Mouse (Mus musculus): Measurements from ENCODE around the gene Gzmm.

Gzmm gene

DNA sequence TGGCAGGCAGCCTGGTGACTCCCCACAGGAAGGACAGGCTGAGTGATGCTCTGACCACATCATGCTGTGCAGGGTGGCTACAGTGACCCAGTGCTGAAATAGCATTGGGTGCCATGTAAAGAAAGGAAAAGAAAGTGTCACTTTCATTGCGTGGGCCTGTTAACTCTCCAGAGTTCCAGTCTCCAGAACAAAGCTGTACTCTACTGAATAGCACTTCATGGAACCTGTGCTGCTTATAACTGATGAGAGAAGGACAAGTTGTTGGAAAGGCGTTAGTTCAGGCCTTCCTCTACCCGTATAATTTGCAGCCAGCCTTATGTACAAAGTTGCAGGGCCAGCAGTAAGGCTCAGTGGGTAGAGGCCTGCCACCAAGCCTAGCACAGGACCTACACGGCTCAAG lies at the start of gene Gzmm:
Gzmm (plus strand) TSS at position 301 of the 400 bp plus-strand sequence.
- CTCF ChIA-PET = no interaction called here

DNA sequence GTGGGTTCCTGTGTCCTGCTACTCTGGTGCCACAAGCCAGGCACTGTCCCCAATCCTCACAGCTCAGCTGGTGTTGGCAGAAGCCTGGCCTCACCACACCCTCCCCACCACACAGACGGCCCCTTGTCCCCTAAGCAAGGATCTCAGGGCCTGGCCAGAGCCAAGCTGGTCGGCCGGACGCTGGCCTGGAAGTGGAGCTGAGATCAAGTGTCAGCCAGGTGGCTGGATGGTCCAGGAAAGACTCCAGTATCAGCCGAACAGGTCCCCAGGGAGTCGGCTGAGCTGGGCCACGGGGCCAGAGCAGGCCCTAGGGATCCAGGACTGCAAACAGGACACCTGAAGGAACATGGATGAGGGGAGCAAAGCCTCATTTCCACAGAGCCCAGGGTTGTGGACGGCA lies 43.1 kb upstream of the Gzmm start, which contains the start of gene Odf3l2:
Odf3l2 (minus strand) TSS at position 28 of the 400 bp plus-strand sequence.
- CTCF ChIA-PET = no interaction called here

DNA sequence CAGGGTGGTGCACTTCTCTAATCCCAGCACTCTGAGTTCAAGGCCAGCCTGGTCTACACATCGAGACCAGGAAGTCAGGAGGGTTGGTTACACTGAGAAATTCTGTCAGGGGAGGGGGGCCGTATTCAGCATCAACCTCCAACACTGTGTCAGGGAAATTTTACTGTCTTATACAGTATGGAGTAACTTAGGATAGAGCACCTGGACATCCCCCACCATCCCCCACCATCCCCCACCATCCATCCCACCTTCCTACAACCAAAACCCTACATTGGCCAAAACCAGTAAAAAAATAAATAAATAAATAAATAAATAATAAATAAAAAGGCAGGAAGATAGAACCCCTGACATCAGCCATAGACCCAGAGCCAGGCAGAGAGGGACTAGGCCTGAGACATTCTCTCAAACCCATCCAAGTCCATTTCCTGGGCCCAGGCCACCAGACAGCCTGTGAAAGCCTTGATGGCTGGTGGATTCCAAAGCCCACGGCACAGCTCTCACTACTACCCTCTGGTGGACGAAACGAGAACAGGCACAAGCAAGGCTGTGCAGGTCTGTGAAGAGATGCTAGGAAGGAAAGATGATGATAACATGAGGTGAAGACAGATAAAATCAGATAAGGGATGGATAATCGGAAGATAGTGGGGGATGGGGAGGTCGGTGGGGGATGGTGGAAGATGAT lies 39.6 kb upstream of the Gzmm start:
- CTCF ChIA-PET = no interaction called here

DNA sequence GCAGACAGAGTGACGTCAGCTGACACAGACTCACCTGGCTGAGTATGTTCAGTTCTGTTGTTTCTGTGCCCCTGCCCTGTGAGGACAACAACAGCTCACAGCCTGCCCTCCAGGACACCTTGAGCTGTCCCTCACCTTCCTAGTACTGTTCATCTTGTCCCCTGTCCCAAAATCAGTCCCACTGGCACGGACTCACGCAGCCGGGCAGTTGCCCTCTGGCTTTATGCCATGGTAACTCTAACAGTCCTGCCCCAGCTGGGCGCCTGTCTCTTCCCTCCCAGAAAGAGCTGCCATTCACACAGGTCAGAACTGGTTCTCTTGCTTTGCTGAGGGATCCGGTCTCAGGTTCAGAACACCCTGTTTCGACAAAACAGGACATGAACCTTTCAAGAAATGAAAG lies 36.0 kb upstream of the Gzmm start:
- CTCF ChIA-PET = no interaction called here

- CTCF ChIA-PET = no interaction called here
Measured at GRCm38 (mm10) chr10:79654946-79655395, 33.8 kb upstream of the Gzmm start.

DNA sequence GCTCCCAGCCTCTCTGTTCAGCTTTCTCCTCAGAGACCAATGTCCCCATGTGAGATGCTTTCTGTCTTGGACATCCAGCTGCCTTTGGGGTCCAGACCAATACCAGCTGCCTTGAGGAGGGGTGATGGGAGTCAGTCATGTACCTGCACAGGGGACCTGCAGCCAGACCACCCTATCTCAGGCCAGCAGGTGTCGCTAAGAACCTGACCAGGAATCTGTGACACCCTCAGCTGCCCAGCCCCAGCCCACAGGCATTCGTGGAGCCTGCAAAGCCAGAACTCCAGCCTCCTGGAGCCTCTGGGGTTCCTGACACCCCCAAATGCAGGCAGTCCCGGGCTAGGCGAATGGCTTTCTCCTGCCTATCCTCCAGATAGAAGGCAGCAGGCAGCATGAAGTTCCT lies 30.0 kb upstream of the Gzmm start:
- CTCF ChIA-PET = no interaction called here

DNA sequence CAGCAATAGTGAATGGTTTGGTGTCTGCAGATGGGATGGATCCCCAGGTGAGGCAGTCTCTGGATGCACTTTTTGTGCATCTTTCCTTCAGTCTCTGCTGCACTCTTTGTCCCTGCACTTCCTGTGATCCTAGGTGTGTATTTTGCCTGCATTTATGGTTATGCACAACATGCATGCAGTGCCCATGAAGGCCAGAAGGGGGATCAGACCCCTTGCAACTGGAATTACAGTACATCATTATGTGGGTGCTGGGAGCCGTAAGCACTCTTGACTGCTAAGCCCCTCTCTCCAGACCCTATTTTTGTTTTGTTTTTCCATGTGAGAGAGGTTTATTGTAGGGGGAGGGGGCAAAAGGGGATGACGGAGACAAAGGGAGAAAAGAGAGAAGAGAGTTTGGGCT lies 28.5 kb upstream of the Gzmm start:
- CTCF ChIA-PET = interaction anchor here (0.6 kb wide), 1 partner anchor 1445 kb away, joined by 9 read pairs; no protein-coding TSS in a partner anchor

- CTCF ChIA-PET = no interaction called here
Measured at GRCm38 (mm10) chr10:79661861-79662260, 27.0 kb upstream of the Gzmm start.

DNA sequence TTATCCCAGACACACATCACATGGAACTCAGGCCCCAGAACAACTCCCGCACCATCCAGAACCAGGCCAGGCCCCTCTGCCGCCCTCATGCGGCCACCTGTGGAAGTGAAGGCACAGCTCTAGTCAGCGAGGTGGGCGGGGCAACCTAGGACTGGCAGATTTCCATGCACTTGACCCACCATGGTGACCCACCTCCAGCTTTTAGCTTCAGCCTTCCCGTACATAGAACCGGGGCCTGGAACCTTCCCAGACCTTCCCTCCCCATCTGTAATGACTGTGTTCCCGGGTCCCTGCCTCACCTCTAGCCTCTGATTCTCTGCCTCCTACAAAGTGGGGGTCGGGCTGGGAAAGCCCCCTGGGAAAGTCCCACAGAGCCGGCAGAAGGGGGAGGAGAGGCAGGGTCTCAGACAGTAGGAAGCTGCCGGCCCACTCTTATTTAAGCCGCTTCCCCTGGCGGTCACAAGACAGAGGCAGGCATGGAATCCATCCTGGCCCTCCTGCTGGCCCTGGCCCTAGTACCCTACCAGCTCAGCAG lies 24.6 kb upstream of the Gzmm start, which contains the start of gene Madcam1:
Madcam1 (plus strand) TSS at position 429 of the 535 bp plus-strand sequence.
- CTCF ChIA-PET = no interaction called here

DNA sequence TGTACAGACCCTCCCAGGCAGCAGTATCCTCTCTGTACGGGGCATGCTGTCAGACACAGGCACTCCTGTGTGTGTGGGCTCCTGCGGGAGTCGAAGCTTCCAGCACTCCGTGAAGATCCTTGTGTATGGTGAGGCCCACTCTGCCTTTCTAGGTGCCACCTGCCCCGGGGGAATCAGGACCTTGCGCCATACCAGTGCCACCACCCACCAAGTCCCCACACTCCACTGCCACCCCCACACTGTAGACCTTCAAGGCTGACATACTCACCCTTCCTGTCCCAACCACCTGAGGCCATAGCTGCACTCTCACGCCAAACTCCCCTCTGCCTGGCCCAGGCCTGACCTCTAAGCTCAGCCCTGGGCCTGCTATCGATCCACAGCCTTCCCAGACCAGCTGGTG lies 23.8 kb upstream of the Gzmm start:
- CTCF ChIA-PET = no interaction called here

GRCm38 (mm10) chr10:79666493-79666892 lies 22.3 kb upstream of the Gzmm start:
- CTCF ChIA-PET = no interaction called here

GRCm38 (mm10) chr10:79668076-79668475 lies 20.7 kb upstream of the Gzmm start:
- CTCF ChIA-PET = no interaction called here

DNA sequence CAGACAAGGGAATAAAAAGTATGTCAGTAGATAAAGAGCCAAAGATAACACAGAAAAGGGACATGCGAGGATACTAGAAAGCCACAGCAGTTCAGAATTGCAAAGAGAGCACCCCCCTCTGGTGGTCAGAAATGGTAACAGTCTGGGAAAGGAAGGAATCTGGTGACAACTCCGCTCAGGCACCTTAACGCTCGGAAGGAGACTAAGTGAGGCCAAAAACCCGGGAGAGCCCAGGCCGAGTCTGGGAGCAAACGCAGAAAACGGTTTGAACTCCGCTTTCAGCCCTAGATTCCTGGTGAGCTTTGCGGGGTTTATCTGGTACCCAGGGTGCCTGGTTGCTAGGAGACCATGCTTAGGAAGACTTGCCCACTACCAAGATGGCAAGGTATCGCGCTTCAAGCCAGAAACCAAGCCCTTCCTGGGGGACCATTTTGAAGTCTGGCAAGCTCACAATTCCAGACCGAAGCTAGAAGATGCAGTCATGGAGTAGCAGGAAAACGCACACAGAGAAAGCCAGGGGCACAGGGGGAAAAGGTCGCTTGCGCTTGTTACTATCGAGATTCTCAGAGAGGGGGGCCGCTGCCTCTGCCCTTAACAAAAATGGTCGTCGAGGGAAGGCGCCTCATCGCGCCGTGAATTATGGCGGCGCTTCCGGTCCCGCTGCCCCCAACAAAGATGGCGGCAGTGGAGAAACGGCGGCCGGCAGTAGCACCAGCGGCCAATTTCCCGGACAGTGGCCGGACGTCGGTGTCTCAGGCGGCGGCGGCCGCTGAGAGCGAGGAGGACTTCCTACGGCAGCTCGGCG lies 19.8 kb upstream of the Gzmm start, which contains the start of gene Tpgs1:
Tpgs1 (plus strand) TSS at position 599 of the 805 bp plus-strand sequence.
- CTCF ChIA-PET = interaction anchor here (1.2 kb wide), 1 partner anchor 77 kb away, joined by 3 read pairs; the partner anchor contains the start of gene Polrmt

DNA sequence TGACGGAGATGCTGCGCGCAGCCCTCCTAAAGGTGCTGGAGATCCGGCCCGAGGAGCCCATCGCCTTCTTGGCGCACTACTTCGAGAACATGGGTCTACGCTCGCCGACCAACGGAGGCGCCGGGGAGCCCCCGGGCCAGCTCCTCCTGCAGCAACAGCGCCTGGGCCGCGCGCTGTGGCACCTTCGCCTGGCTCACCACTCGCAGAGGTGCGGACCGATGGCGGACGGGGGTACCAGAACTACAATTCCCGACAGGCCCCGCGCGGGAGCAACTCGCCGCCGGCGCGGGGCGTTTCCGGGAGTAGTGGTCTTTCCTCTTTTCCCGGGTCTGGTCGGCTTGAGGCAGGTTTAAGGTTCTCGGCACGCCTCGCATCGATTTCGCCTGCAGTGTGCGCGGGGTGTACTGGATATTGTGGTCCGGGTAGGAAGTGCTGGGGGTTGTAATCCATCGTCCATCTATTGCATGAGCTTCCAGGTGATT lies 19.2 kb upstream of the Gzmm start:
- CTCF ChIA-PET = interaction anchor here (1.2 kb wide), 1 partner anchor 77 kb away, joined by 3 read pairs; the partner anchor contains the start of gene Polrmt

GRCm38 (mm10) chr10:79670071-79670888 lies 18.5 kb upstream of the Gzmm start:
- CTCF ChIA-PET = interaction anchor here (0.9 kb wide), 1 partner anchor 11 kb away, joined by 3 read pairs; no protein-coding TSS in a partner anchor

- CTCF ChIA-PET = interaction anchor here (0.7 kb wide), 1 partner anchor 122 kb away, joined by 10 read pairs; the partner anchor contains the start of gene Palm
Measured at GRCm38 (mm10) chr10:79671396-79672087, 17.3 kb upstream of the Gzmm start.

DNA sequence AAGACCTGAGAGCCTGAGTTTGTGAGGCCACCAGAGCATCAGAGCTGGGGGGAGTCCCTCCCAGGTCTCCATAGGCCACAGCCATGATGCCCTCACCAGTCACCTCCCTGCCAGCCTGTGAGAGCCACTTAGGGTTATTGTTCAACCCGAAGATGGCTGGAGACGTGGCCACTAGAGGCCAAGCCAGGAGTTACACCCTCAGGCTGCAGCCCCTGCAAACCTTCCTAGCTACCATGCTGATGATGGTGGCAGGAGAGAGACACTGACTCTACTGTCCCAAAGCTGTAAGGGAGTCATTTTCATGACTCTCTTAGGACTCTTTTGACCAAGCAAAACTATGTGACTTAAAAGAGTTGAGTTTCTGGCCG lies 16.7 kb upstream of the Gzmm start:
- CTCF ChIA-PET = no interaction called here

- CTCF ChIA-PET = no interaction called here
Measured at GRCm38 (mm10) chr10:79673054-79673453, 15.8 kb upstream of the Gzmm start.

- CTCF ChIA-PET = interaction anchor here (0.6 kb wide), 1 partner anchor 62 kb away, joined by 5 read pairs; no protein-coding TSS in a partner anchor
Measured at GRCm38 (mm10) chr10:79675346-79676035, 13.3 kb upstream of the Gzmm start.

Measured in spleen, embryonic (tissue).